Mouse (Mus musculus) gastrocnemius, adult 18-20 months (tissue): ENCODE measurements at regions not wholly inside any gene's neighbourhood (a gene's known extent, or its start where the extent isn't known, plus 50 kb on each side); places are given as distances from the start of the nearest gene placed in this dataset.

Experiments used
- DNase-seq: peaks from one replicate; pipeline ENCODE4 v3.0.0; 2021; ENCODE audit warnings: low spot score

- peak; percentile 74 for DNase-seq
Measured at GRCm38 (mm10) chr14:120102010-120102748, 59.9 kb upstream of the Oxgr1 start.

GRCm38 (mm10) chr14:120102749-120103142 lies 60.5 kb upstream of the Oxgr1 start:
- DNase-seq, result no peak

- no peak for DNase-seq
Measured at GRCm38 (mm10) chr14:120109846-120110245, 67.6 kb upstream of the Oxgr1 start.

GRCm38 (mm10) chr14:120113316-120113715 lies 71.1 kb upstream of the Oxgr1 start:
- DNase-seq, result no peak

GRCm38 (mm10) chr14:120118582-120118981 lies 76.3 kb upstream of the Oxgr1 start:
- DNase-seq, result no peak

- DNase-seq, result no peak
Measured at GRCm38 (mm10) chr14:120119094-120119501, 76.9 kb upstream of the Oxgr1 start.

GRCm38 (mm10) chr14:120119506-120119905 lies 77.3 kb upstream of the Oxgr1 start:
- DNase-seq, result no peak

- DNase-seq, result no peak
Measured at GRCm38 (mm10) chr14:120120261-120120660, 78.0 kb upstream of the Oxgr1 start.

GRCm38 (mm10) chr14:120125315-120125714 lies 83.1 kb upstream of the Oxgr1 start:
- no peak for DNase-seq

GRCm38 (mm10) chr14:120127481-120127880 lies 85.2 kb upstream of the Oxgr1 start:
- DNase-seq, result no peak

GRCm38 (mm10) chr14:120134346-120135008 lies 92.2 kb upstream of the Oxgr1 start:
- no peak for DNase-seq

- no peak for DNase-seq
Measured at GRCm38 (mm10) chr14:120135198-120135597, 93.0 kb upstream of the Oxgr1 start.

- DNase-seq, result no peak
Measured at GRCm38 (mm10) chr14:120136736-120137135, 94.5 kb upstream of the Oxgr1 start.

GRCm38 (mm10) chr14:120137680-120138136 lies 95.5 kb upstream of the Oxgr1 start:
- DNase-seq, result peak; percentile 93

- DNase-seq, result no peak
Measured at GRCm38 (mm10) chr14:120138546-120138945, 96.3 kb upstream of the Oxgr1 start.

GRCm38 (mm10) chr14:120139256-120139655 lies 97.0 kb upstream of the Oxgr1 start:
- no peak for DNase-seq

GRCm38 (mm10) chr14:120139671-120140071 lies 97.4 kb upstream of the Oxgr1 start:
- DNase-seq, result no peak

- DNase-seq, result no peak
Measured at GRCm38 (mm10) chr14:120140211-120140610, 98.0 kb upstream of the Oxgr1 start.

- DNase-seq, result no peak
Measured at GRCm38 (mm10) chr14:120140791-120141747, 98.8 kb upstream of the Oxgr1 start.

GRCm38 (mm10) chr14:120142281-120142680 lies 100.0 kb upstream of the Oxgr1 start:
- no peak for DNase-seq

GRCm38 (mm10) chr14:120144451-120144850 lies 102.2 kb upstream of the Oxgr1 start:
- DNase-seq, result no peak

GRCm38 (mm10) chr14:120146312-120146711 lies 104.1 kb upstream of the Oxgr1 start:
- DNase-seq, result no peak
